Mouse (Mus musculus) adrenal gland, adult 18-20 months (tissue): Measurements from ENCODE around the gene Rfx7. TPM values are rescaled to one million over a fixed set of nuclear protein-coding genes. Genes with fewer than 3 reads are reported as not detected.

Experiments used
- DNase-seq, 2 experiments: peaks; one replicate each; pipeline ENCODE4 v3.0.0; 2021 to 2022; ENCODE audit warnings: low spot score in 2 of 2
- long read RNA-seq, 2 experiments: library from polyadenylated mRNA; stranded (forward); transcript quantifications; one replicate each; pipeline ENCODE4 v2.0.0; 2021
- total RNA-seq, 2 experiments: library from RNA; stranded (reverse); gene quantifications; 1 replicate in 1 of 2; 2 replicates in 1 of 2; pipeline ENCODE4 v1.2.3; 2021

Gene Rfx7
- 10 to 100 TPM; 13.7 to 17.5 TPM for total RNA-seq
- long read RNA-seq, experiment 1, partial matches to known transcripts: 0 of 4 reads
- long read RNA-seq, experiment 1, other reads (novel, unspliced or antisense): 3 of 4 reads
- long read RNA-seq, experiment 2, transcript Rfx7-203 (8 exons, 1,457 nt): major isoform, 5 of 8 reads
- long read RNA-seq, experiment 2, partial matches to known transcripts: 0 of 8 reads
- long read RNA-seq, experiment 2, other reads (novel, unspliced or antisense): 2 of 8 reads

DNA sequence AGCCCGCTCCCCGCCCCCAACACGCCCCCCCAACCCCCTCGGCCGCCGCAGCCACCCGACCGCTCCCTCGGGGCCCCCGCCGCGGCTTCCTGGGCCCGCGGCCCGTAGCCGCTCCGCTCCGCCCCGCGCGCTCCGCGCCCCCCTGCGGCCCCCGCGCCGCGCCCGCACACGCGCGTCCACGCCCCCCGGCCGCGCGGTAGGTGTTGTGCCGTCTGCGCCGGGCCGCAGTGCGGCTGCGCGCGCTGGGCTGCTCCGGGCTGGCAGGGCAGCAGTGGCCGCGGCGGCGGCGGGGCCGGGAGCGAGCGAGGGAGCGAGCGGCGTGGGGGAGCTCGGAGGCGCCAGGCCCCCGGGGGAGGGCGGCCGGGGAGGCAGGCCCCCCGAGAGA, at the start of gene Rfx7:
TSS of gene Rfx7 (plus strand) at position 245 of the 385 bp plus-strand sequence.
- peak in 1 of 2 experiments; percentile 80 for DNase-seq

DNA sequence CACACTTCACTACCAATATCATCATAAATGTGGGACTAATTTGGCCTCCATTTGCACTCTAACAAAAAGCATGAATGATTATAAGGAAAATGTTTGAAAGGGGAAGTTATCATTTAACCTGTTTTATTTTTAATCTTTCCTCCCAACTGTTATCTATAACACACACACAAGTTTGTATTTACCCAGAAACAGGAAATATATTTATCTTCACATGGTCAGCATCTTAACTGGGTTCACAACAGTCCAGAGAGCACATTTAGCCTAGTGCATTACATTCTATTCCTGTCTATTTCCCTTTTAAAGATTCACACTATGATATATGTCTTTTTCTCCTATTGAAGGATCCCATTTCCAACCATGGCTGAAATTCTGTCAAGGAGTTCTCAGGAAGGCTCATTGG, 43.5 kb upstream of the Rfx7 start:
- no peak for DNase-seq

DNA sequence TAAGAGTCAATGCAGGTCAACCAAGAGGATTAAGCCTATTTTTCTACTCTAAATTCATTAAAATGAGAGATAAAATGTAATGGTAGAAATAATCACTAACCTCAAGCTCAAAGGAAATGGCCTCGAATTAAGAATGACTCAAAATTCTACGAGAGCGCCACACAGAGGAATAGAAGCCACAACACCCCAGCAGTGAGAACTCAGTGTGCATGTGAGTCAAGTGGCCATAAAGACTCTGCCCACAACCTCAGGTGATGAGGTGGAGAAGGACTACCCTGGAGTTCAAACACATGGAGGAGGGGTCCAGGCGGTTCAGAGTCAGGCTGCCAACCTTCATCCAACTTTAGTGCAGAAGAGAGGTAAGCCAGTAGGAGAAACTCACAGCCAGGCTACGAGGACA, 42.9 kb upstream of the Rfx7 start:
- DNase-seq: no peak

DNA sequence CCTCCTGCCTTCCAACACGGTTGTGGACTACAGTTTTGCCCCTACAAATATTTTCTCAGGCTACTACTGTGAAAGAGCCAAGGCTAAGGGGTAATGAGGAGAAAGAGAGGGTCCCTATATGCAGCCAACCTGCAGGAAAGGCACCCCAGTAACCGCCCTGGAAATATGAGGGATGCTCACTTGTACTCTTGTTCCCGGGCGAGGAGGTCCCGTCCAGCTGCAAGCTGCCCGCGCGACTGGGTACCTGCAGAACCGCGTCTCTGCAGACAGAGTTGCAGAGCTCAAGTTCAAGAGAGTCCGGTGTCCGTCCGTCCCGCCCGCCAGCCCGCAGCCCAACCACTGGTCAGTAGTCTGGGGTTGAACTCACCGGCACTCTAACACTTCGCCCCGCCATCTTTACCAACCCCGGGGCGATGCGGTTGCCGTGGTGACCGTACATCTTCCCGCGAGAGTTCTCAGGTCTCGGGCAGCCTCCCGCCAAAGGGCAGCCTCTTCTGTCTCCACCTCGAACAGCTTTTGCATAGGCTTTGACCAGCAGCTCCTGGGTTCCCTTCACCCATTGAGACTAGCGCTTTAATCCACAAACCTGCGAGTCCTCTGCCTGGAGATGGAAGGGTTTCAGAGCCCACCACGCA, 40.4 kb upstream of the Rfx7 start:
- peak; percentile 84 for DNase-seq

DNA sequence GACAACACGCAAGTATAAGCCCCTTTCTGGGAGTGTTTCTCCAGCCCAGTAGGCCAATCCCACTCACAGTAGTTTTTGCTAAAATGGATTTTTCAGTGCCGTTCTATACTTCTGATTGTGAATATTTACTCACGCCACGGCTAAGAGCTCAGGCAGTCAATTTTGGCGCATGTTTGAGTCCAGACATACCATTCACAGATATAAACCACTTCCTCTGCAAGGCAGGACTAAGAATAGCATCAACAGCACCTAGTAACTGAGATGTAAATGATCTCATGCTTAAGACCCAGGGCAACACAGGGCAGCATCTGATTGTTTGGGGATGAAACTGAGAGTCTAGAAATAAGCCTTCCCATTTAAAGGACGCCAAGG, 39.9 kb upstream of the Rfx7 start, which contains the start of gene Tex9:
TSS of gene Tex9 (minus strand) at position 19 of the 372 bp plus-strand sequence.
- DNase-seq: no peak

DNA sequence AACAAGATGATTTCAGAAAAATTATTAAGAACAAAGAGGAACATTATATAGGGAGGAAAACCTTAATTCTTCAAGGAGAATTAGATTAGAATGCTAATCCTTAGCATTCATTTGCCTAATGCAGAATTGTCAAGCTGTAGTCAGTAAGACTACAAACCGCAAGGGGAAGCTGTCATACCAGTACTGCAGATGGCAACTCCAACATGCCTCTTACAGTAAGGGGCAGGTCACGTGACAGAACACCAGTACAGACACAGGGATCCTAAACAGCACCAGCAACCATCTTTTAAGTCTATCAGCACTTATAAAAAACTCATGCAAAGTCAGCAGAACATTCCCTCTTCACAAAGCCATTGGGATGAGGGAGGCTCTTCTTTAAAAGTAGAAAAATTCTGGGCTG, 38.6 kb upstream of the Rfx7 start:
- DNase-seq: no peak

DNA sequence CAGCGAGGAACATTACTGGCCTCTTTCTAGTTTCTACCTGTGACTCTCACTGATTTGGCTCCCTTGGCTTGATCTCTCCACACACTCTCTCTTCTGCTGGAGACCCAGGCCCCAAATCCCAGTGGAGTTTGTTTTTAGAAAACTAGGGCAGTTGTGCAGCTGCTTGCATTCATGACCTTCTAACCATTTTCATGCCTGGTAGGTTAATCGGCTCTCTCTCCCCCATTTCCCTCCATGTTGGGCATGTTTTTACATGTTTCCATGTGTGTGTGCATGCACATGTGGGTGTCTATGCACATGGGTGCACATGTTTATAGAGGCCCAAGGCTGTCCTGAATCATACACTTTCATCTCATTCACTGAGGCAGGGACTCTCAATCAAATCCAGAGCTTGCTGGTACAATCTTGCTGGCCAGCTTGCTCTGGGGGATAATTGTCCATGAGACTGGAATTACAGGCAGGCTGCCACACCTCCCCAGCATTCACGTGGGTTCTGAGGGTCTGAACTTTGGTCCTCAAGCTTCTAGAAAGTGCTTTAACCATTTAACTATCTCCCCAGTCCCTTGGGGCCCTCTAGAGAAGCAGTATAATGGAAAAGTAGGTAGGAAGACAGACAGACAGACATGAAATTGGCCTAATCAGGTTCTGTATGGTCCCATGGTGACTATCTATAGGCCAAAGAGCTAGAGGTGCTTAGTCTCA, 37.9 kb upstream of the Rfx7 start:
- DNase-seq: no peak

DNA sequence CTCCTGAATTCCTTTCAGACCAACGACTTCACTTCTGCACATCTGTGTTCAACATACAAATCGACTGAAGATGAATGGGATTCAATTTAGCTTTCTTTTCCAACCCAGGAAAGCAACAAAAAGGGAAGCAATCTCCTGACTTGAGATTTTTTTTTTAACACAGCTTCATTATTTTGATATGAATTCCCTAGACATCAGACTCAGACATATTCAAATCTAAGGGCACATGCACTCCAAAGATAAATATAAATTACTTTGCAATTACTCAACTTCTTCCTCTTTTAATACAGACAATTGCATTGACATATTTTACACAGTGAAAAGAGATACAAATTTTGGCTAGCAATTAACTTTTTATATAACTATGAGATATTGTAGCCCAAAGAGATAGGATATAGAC, 35.3 kb upstream of the Rfx7 start:
- no peak for DNase-seq

DNA sequence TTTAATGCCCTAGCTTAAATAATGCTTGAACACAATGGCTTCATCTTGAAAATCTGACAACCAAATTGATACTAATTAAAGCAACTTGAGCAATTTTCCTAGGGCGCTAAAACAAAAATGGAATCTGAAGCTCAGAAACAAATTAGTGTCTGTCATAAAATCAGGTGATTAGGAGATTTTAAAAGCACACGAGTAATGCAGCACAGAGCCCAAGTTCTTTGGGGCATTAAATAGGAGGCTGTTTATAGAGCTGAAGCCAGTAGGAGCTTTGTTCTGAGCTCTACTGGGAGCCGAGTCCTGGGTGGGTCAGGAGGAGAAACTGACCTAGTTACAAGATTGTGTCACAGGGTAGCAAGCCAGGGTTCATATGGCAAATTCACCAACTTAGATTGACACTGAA, 34.9 kb upstream of the Rfx7 start:
- DNase-seq: no peak

DNA sequence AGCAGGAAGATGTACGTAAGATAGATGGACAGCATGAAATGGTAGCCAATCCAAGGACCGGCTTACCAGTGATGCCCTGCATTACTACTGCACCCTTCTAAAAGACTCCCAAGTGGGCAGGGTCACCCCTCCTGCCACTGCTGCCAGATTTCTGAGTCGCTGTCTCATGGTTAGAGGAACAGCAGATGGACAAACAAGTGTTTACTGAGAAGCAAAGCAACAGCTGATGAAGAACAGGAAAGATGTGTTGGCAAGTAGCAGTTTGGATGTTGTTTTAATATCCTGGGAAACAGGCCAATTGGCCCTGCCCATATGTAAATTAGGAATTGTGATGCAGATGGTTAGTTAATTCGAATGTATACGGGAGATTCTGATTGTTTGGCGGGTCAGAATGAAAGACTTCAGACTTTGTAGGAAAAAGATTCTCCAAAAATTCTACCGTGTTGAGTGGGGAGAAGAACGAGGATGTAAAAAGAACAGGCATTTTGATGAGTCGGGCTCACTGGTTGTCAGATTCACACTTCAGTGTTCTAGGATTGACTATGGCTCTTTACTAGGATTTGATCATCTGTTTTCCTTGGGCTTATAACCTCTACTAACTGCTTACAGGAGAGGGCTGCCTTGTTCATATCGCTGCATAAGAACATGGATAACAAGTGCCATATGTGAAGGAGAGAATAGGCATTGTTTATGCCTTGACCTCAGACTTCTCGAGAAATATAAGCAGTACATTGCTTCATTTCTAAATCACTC, 19.6 kb upstream of the Rfx7 start:
- DNase-seq: no peak

DNA sequence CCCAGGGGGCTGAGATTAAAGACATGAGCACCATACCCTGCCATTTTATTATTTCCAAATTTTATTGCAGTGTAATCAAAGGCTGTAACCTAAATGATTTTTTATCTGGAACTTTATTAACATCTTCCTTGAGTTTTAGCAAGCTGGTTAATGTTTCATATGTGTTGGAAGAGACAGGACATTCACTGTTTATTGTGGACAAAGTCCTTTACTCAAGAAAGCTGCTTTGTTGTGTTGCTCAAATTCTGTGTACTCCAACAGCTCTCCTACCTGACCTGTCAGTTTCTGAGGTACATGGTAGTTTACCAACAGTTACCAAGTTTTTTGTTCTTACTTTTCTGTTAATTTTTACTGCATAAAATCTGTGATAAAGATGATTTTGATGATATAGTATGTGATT, 16.7 kb upstream of the Rfx7 start:
- DNase-seq: no peak

DNA sequence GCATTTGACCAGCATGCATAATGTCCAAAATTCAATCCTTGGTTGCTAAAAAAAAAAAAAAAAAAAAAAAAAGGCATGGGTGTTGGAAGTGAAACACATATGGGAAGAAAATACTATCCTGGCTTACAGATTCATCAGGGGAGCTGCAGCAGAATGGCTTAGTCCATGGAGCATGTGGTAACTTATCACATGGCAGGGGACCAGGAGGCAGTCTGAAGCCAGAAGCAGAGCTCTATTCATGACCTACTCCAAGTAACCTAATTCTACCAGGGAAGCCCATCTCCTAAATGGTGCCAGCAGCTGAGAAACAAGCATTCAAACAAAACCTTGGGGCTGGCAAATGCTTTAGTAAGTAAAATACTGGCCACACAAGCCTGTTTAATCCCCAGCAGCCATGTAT, 12.8 kb upstream of the Rfx7 start:
- DNase-seq: no peak

DNA sequence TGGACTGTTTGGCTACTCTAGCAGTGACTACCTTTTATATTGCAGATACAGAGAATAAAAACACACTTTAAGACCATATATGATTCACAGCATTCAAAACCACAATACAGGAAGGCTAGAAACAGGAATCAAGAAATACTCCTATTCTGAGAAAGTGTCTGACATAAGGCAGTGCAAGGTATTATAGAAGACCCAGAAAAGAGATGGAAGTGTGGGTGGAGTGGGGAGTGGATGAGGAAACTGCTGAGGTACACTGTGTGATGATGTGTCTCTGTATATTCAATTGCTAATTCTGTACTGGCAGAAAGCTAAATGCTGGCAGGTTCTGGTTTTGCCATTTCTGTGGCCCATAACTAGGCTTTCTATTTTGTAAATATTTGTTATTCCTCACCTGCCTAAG, 11.2 kb upstream of the Rfx7 start:
- DNase-seq: no peak

DNA sequence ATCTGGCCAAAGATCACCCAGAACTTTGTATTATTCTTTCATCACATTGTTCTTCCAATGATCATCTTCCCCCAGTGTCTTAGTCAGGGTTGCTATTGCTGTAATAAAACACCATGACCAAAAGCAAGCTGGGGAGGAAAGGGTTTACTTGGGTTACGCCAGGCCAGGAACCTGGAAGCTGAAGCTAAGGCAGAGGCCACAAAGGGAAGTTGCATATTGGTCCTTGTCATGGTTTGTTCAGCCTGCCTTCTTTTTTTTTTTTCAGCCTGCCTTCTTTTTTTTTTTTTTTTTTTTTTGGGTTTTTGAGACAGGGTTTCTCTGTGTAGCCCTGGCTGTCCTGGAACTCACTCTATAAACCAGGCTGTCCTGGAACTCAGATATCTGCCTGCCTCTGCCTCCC, 5.9 kb upstream of the Rfx7 start:
- no peak for DNase-seq

DNA sequence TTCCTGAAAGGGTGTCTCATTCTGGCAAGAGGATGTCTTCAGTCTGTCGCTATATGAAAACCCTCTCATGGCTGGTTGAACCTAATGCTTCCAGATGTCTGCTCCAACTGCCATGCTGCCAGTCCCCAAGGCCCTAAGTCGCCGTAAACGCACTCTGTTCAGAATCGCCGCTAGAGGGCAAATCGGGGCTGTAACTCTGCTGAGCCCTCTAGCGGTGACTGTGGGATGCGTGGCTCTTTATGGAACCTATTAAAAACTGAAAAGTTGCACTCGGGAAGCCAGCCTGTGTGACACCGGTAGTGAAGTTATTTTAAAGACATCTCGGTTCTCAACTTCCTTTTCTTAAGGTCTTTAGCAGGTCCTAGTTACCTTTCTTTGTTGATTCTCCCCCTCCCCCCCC, 1.8 kb upstream of the Rfx7 start:
- peak; percentile 80 to 83 for DNase-seq

DNA sequence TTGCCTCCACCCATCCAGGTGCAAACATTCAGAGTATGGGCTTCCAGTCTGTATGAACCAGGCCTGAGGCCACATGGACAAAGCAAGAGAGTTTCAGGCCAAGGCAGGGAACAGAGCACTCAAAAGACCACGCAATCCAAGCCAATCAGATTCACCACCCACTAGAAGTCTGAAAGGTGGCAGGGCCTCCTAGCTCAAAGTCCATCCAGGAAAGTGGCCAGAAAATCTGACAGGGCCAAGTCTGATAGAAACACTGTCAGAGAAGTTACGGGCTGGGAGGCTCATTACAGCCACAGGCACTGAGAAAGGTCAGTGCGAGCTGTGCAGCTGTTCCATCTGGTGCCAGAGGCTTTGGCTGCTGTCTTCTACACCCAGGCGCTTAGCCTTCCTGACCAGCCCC, 1.2 kb upstream of the Rfx7 start:
- DNase-seq: peak; percentile 16 to 29

DNA sequence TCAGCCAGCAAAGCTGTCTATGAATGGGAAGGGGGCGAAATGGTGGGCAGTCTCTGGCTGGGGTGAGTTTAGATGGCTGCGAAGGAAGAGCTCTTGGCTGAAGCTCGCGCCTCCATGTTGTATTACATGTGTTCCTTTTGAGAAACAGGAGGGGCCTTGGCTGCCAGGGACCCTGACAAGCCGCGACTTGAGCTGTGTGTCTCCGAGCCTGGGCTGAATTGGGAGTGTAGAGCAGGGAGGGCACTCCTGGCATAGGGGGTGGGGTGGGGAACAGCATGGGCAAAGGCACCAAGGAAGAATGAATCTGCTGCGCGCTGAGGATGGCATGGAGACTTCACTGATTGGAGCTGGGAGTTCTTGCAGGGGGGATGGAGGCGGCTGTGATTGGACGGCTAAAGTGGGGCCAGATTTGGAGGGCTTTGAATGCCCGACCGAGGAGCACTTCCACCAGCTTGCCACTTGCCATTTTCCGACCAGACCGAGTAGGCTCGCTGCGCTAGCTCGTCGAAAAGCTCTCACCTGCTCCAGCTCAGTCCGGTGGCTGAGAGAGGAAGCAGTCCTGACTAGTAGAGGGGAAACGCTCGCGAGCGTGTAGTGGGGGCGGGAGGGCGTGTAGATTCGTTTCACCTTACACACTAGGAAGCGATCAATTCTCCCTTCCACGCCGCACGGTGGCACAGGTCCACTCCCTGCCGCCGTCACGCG, 597 bp upstream of the Rfx7 start:
- peak; percentile 63 to 77 for DNase-seq

DNA sequence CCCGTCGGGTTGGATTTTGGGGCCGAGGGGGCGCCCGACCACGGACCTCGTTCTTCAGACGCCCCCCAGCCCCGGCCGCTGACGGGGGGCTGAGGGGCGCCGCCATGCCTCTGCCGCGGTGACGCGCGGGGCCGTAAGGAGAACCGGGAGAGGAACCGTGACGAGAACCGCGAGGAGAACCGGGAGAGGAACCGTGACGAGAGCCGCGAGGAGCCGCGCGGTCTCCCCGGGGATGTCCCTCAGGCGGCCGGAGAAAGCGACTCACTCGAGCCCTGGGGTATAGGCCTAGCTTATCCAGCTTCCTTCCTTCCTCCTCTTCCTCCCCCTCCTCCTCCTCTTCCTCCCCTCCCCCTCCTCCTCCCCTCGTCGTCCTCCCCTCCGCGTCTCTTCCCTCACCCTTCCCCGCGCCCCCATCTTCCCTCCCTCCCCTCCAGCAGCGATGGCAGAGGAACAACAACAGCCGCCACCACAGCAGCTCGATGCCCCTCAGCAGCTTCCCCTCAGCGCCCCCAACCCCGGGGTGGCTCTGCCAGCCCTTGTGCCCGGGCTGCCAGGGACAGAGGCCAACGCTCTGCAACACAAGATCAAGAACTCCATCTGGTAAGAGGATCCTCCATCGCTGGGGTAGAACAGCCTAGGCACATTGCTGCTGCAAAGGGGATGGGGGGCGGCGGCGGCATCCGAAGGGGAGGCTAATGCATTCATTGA, 495 bp downstream of the Rfx7 start:
- peak; percentile 38 to 42 for DNase-seq

DNA sequence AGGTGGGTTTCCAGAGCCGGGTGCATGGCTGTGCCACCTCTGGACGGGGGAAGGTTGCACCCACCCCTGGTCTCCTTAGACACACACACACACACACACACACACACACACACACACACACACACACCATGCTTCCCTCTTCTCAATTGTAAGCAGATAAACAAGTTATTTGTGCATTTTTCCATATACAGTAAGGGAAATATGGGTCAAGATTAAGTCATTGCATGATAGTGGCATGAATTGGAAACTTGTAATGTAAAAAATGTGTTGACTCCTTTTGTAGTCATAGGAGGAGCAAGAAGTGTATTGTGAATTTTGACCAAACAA, 1.0 kb downstream of the Rfx7 start:
- no peak for DNase-seq

DNA sequence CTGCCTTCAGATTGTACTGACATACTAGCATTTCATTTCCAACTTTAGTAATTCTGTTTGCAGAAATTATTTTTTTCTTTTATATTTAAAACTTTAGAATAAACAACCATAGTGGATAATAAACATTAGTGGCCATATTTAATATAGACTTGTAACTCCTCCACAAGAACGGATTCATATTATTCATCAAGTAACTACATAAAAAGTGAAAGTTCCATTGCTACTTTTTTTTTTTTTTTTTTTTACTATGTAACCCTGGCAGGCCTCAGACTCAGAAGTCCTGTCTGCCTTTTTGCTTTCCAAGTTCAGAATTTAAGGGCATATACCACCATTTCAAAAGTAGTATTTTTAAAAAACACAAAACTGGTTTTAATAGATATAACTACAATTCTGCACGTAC, 2.9 kb downstream of the Rfx7 start:
- no peak for DNase-seq

DNA sequence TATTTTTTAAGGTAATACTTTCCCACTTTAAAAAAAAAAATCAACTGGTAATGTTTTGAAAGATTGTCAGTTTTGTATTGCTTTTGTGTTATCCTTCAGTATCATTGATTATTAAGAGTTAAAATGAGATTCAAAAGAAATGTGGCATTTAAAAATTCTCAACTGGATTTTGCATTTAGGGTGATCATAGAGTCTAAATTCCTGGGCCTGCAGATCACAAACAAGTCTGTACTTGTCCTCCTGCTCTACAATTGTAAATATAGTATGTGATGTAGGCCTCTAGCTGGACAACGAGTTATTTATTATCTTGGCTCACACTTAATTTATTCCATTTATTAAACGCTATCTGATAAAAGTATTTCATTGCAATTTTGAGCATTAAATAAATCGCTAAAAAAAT, 3.4 kb downstream of the Rfx7 start:
- no peak for DNase-seq
